Mouse (Mus musculus) neural tube, embryonic 14.5 days (tissue): ENCODE data around the gene Agtpbp1. TPM values are rescaled to one million over a fixed set of nuclear protein-coding genes. Genes with fewer than 3 reads are reported as not detected.
A peak's percentile ranks its signal among the peaks of the same experiment; 100 is the strongest.

ENCODE experiments used
- ATAC-seq: fragments of 200-750 bp; cut with Nextera tagmentation; 2 replicates; pipeline ENCODE4 v1.8.0; 2017; ENCODE audit warnings: low read depth, mild to moderate bottlenecking, moderate TSS enrichment, moderate library complexity
- H3K27ac ChIP-seq: fragments of 300-500 bp; sonication (generic); 2 replicates; pipeline ENCODE4 v1.5.1; 2014; ENCODE audit warnings: low read depth, mild to moderate bottlenecking, control low read depth, low read length, moderate library complexity, mixed read lengths
- H3K27me3 ChIP-seq: fragments of 300-500 bp; sonication (generic); 2 replicates; pipeline ENCODE4 v1.6.1; 2014; ENCODE audit warnings: low read length; ENCODE audit not compliant: control insufficient read depth, insufficient read depth
- H3K36me3 ChIP-seq: fragments of 300-500 bp; sonication (generic); 2 replicates; pipeline ENCODE4 v1.6.1; 2014; ENCODE audit warnings: low read length, mixed read lengths; ENCODE audit not compliant: control insufficient read depth, insufficient read depth
- H3K4me1 ChIP-seq: fragments of 300-500 bp; sonication (generic); 2 replicates; pipeline ENCODE4 v1.6.1; 2014; ENCODE audit warnings: low read length; ENCODE audit not compliant: control insufficient read depth, insufficient read depth
- H3K4me2 ChIP-seq: fragments of 300-500 bp; sonication (generic); 2 replicates; pipeline ENCODE4 v1.6.1; 2014; ENCODE audit warnings: mild to moderate bottlenecking, low read depth, low read length, control low read depth
- H3K4me3 ChIP-seq: fragments of 300-500 bp; sonication (generic); 2 replicates; pipeline ENCODE4 v1.5.1; 2014; ENCODE audit warnings: low read depth, low read length, control low read depth, mixed read lengths
- H3K9ac ChIP-seq: fragments of 300-500 bp; sonication (generic); replicated peaks from 2 replicates; pipeline ENCODE4 v1.6.1; 2014; ENCODE audit warnings: low read depth, mild to moderate bottlenecking, control low read depth, low read length, mixed read lengths
- H3K9me3 ChIP-seq: fragments of 300-500 bp; sonication (generic); 2 replicates; pipeline ENCODE4 v1.6.1; 2016; ENCODE audit warnings: low read length; ENCODE audit not compliant: control insufficient read depth
- WGBS: fragments of 180-500 bp; shearing (Covaris S2); extraction: QIAGEN DNeasy Blood & Tissue Kit; methylation state at CpG from one replicate; pipeline ENCODE4 v1.1.7; 2014; 5-methylcytosine and 5-hydroxymethylcytosine counted together
- polyA plus RNA-seq: library from polyadenylated mRNA; unstranded; fragments of >200 nt; fragmentation: Nextera tagmentation; extraction: Ambion mirVana; gene quantifications from 2 replicates; pipeline ENCODE4 v1.2.1, GENCODE M21; 2014

Agtpbp1 gene
- polyA plus RNA-seq, 1 experiment from 2014 or later: 112 TPM

DNA sequence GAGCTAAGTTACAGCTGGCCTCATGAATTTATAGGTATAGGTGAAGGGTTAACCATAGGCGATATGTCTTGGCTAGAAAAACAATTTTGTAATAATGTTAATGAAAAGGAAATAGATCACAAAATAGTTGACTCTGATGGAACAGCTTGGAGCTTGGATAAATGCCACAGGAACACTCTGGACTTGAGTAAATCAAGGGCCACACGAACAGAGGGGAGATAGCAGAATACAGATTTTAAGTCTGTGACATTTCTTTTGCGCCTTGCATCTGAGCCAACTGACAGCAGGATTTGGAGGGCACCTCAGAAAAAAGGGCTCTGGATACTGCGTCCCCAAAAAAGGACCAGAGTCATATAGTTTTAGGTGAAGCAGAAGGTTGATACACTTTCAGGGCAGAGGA, 20.5 kb downstream of the Agtpbp1 start:
- WGBS: 91% methylated on average over 4 of the region's 4 CpGs
- Histone ChIP-seq H3K36me3 (no peaks in the 10 kb centered on the region), H3K4me1 (no peaks in the 10 kb centered on the region), H3K4me2 (no peak overlapping the region), H3K4me3 (no peak overlapping the region), H3K27ac (no peak overlapping the region), H3K9me3 (no peaks in the 10 kb centered on the region), H3K27me3 (no peaks in the 10 kb centered on the region), H3K9ac (no peak overlapping the region)
- ATAC-seq: no peak

DNA sequence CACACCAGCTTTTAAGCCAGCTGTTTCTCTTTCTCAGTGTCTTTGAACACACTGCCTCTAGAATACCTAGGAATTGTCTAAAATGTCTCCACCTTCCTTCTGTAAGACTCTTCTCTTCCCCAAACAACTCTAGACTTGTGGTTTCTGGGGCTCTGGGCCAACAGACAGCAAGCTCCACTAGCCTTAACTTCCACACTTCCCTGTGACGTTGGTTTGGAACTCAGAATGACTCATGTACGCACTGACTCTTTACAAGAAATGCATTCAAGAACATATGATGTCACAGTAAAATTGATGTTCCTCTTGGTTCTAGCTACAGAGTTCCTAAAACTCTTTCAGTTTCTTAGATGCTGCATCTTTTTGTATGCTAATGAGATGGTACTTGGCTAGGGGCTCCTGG, 22.6 kb downstream of the Agtpbp1 start:
- 88% methylated on average over 2 of the region's 2 CpGs for WGBS

DNA sequence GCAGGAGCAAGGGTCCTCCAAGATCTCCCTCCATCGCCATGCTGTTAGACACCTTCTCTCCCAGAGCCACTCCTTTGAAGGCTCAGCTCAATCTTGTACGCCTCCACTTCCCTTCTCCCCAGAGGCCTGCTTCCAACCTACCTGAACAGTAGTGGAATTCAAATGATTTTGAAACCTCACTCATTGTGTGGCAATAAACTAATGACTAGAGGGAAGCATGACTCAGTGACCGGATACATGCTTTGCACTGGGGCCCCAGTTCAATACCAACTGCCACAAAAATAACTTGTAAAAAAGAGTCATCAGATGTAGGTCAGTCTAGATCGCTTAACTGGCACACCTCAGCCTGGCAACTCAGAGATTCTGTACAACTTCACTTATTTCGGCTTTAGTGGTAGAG, 26.3 kb downstream of the Agtpbp1 start:
- Histone ChIP-seq H3K27ac (no peak overlapping the region), H3K9ac (no peak overlapping the region), H3K9me3 (no peaks in the 10 kb centered on the region), H3K4me1 (peaks cover 5% of the 10 kb centered on the region; the same call in 1 of the 2 replicates), H3K4me3 (no peak overlapping the region), H3K27me3 (no peaks in the 10 kb centered on the region), H3K36me3 (no peaks in the 10 kb centered on the region), H3K4me2 (no peak overlapping the region)
- ATAC-seq: no peak
- 94% methylated on average over 5 of the region's 5 CpGs for WGBS

More for the DNA sequence above, 22.6 kb downstream of the Agtpbp1 start:
- Histone ChIP-seq H3K4me3 (no peak overlapping the region), H3K9me3 (no peaks in the 10 kb centered on the region), H3K4me1 (no peaks in the 10 kb centered on the region), H3K36me3 (no peaks in the 10 kb centered on the region), H3K27me3 (no peaks in the 10 kb centered on the region), H3K9ac (no peak overlapping the region), H3K27ac (no peak overlapping the region), H3K4me2 (no peak overlapping the region)
- no peak for ATAC-seq

DNA sequence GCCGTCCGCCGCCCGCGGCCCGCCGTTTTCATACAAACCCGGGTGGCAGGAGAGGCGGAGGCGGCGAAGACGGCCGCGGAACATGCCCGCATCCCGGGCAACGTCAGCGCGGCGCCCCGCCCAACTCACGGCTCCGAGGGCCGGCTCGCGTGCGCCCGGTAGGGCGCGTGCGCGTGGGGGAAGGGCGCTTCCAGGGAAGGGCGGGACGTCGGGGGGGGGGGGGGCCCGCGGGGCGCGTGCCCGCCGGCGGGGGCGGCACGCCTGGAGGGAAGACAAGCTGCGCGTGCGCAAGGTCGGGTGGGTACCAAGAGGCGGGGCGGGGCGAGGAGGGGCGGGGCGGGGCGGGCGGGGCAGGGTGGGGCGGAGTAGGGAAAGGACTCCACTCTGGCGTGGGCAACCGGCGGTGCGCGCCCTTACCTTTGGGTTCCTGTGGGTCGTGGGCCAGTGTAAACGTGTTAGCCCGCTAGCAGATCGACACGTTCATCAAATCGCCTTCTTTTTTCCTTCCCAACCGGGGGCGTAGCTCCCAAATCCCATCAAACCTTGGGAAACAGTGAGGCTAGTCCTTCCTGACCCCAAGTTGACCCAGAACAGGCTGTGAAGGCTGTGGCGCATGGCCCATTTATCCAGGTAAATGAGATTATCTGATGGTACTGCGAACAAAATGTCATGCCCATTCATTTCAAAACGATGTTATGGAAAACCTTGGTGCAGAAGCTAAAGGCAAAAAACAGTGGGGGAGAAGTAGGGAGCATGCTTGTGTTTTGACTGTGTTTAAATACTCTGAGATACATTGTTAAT, 27.6 kb downstream of the Agtpbp1 start:
- H3K4me2 ChIP-seq: peak overlapping the region; percentile 66
- ATAC-seq: peak; percentile 88

DNA sequence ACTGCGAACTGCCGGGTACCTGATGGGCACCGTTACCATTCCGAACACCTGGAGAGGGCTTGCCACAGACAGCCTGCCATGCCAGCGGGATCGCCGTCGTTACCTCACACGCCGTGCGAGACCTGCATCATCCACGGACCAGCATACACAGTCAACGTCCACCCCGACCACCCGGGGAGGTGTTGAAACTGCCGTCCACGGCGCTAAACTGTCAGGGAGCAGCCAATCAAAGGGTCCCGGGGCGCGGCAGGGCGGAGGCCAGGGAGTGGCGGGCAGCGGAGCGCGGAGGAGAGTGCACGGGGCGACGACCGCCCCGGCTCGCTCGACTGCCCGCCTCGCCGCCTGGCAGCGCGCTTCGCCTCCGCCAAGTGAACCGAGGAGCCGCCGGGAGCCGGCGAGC, 28.4 kb downstream of the Agtpbp1 start:
- Histone ChIP-seq H3K27me3 (no peaks in the 10 kb centered on the region), H3K4me1 (peaks cover 5% of the 10 kb centered on the region; the same call in 1 of the 2 replicates), H3K36me3 (no peaks in the 10 kb centered on the region), H3K4me2 (peak overlapping the region; percentile 66), H3K27ac (peak overlapping the region; percentile 83), H3K4me3 (peak overlapping the region; percentile 78), H3K9me3 (no peaks in the 10 kb centered on the region), H3K9ac (peak overlapping the region; percentile 84)
- WGBS: 0% methylated on average over 40 of the region's 45 CpGs
- peak; percentile 83 for ATAC-seq

More for the DNA sequence above, 27.6 kb downstream of the Agtpbp1 start:
- H3K27ac ChIP-seq: peak overlapping the region; percentile 83
- H3K27me3 ChIP-seq: no peaks in the 10 kb centered on the region
- H3K4me3 ChIP-seq: peak overlapping the region; percentile 78
- H3K9me3 ChIP-seq: no peaks in the 10 kb centered on the region
- H3K36me3 ChIP-seq: no peaks in the 10 kb centered on the region
- WGBS: under 1% methylated on average over 27 of the region's 73 CpGs
- peaks cover 5% of the 10 kb centered on the region; the same call in 1 of the 2 replicates for H3K4me1 ChIP-seq
- H3K9ac ChIP-seq: peak overlapping the region; percentile 84

DNA sequence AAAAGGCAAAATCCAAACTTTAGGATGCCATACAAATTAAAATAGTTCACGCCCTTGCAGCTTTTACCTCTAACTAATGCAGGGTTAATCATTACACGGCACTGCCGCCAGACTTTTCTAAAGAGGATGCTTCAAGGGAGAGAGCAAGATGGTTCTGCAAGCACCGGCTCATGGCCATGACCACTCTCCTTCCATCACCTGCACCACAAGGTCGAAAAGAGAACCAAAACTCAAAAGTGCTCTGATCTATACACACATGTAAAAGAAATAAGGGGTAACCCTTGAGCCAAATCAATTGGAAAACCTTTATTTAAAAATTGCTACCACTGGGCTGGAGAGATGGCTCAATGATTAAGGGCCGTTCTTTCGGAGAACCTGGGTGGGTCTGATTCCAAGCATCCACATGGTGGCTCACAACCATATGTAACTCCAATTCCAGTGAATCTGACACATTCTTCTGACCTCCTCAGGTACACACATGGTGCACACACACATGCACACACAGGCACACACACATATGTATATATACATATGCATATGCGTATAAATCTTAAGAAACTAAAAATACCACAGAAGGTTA, 29.3 kb downstream of the Agtpbp1 start:
- 60% methylated on average over 8 of the region's 8 CpGs for WGBS
- Histone ChIP-seq H3K9me3 (no peaks in the 10 kb centered on the region), H3K4me3 (peak overlapping the region; percentile 78), H3K4me2 (peak overlapping the region; percentile 66), H3K4me1 (peaks cover 5% of the 10 kb centered on the region; the same call in 1 of the 2 replicates), H3K9ac (no peak overlapping the region), H3K36me3 (no peaks in the 10 kb centered on the region), H3K27me3 (no peaks in the 10 kb centered on the region), H3K27ac (no peak overlapping the region)
- ATAC-seq: no peak

DNA sequence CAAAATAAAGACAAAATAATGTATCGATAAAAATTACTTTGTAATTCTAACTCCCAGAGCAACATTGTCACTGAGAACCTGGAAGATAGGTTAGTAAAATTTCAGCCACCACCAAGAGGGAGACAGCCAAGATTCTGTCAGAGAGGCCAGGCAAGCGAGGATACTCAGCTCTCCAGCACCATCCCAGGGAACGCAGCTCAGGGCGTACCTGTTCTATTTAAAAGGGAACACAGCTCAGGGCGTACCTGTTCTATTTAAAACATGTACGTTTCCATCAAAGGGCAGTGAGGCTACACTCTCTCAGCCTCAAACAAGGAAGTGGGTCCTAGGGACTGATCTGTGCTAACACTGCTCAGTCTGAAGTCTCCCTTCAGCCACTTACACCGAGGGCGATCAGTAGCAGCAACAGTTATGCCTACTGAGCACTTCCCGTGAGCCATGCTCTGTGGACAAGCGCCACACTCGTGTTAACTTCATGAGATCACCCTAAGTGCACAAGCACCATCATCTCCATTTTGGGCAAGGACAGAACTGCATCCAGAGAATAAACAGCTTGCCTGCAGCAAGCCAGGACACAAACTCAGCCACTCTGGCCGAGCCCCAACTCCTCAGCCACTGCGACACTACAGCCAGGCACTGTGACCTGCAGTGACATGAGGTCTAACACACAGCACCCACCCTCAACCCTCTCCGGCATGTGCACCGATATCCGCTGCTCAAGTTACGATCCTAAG, 30.1 kb downstream of the Agtpbp1 start:
- Histone ChIP-seq H3K27me3 (no peaks in the 10 kb centered on the region), H3K9me3 (no peaks in the 10 kb centered on the region), H3K27ac (no peak overlapping the region), H3K4me1 (peaks cover 5% of the 10 kb centered on the region; the same call in 1 of the 2 replicates), H3K9ac (0 out of 2 replicates have a peak overlapping the region, but pooled peaks have one; percentile 16), H3K4me3 (peak overlapping the region; percentile 78; the same call in 1 of the 2 replicates), H3K36me3 (no peaks in the 10 kb centered on the region), H3K4me2 (peak overlapping the region; percentile 66)
- ATAC-seq: no peak
- WGBS: 74% methylated on average over 17 of the region's 17 CpGs

DNA sequence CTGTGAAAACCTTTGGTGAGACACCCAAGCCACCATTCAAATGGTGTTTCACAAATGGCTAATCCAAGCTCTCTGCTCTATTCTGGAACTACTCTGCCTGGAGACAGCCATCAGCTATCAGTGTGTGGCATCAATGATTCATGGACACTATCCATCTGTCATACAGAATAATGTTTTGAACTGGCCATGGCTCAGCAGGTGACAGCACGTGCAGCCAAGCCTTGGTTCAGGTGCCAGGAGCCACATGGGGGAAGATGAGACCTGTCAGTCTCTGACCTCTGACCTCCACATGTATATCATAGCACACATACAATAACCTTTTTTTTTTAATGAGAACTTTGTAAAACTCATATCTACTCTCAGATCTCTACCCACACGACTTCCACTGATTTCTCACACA, 32.3 kb downstream of the Agtpbp1 start:
- Histone ChIP-seq H3K27me3 (no peaks in the 10 kb centered on the region), H3K4me2 (no peak overlapping the region), H3K9me3 (no peaks in the 10 kb centered on the region), H3K4me3 (no peak overlapping the region), H3K9ac (no peak overlapping the region), H3K4me1 (peaks cover 5% of the 10 kb centered on the region; the same call in 1 of the 2 replicates), H3K27ac (no peak overlapping the region), H3K36me3 (no peaks in the 10 kb centered on the region)
- ATAC-seq: no peak
- 70% methylated on average over 2 of the region's 2 CpGs for WGBS
